Mouse (Mus musculus): ENCODE results near the gene Slco4a1. TPM values are rescaled to one million over a fixed set of nuclear protein-coding genes. Genes with fewer than 3 reads are reported as not detected.

Gene Slco4a1
- polyA plus RNA-seq, 1 experiment from 2014 or later: 3.3 TPM

GRCm38 (mm10) chr2:180428331-180428730, 27.7 kb upstream of the Slco4a1 start:
- ATAC-seq (ENCODE audit: low FRiP score): no peak
- Histone ChIP-seq H3K27me3 (ENCODE audit: control insufficient read depth, insufficient read depth, low read length) (no peaks in the 10 kb centered on the region), H3K4me1 (replicated peaks; ENCODE audit: control insufficient read depth, insufficient read depth, low read length) (no peaks in the 10 kb centered on the region), H3K4me3 (ENCODE audit: low read depth, low read length) (no peak overlapping the region), H3K36me3 (ENCODE audit: control insufficient read depth, insufficient read depth, low read length) (no peaks in the 10 kb centered on the region), H3K9ac (ENCODE audit: low read depth, low read length) (no peak overlapping the region), H3K9me3 (ENCODE audit: control insufficient read depth, low read length) (no peaks in the 10 kb centered on the region), H3K27ac (ENCODE audit: low read depth, low read length) (no peak overlapping the region), H3K4me2 (replicated peaks; ENCODE audit: low read depth, low read length) (no peak overlapping the region)
- WGBS: 30% methylated on average over 2 of the region's 2 CpGs
- DNase-seq (ENCODE audit: low spot score): peak; percentile 61

- no peaks in the 10 kb centered on the region for H3K36me3 ChIP-seq (ENCODE audit: control insufficient read depth, insufficient read depth, low read length)
- 81% methylated on average over 11 of the region's 11 CpGs for WGBS
- no peak for ATAC-seq (ENCODE audit: low FRiP score)
- no peaks in the 10 kb centered on the region for H3K4me1 ChIP-seq (replicated peaks; ENCODE audit: control insufficient read depth, insufficient read depth, low read length)
- H3K4me2 ChIP-seq (replicated peaks; ENCODE audit: low read depth, low read length): no peak overlapping the region
- no peaks in the 10 kb centered on the region for H3K27me3 ChIP-seq (ENCODE audit: control insufficient read depth, insufficient read depth, low read length)
- no peak for DNase-seq (ENCODE audit: low spot score)
- H3K9ac ChIP-seq (ENCODE audit: low read depth, low read length): no peak overlapping the region
- no peak overlapping the region for H3K27ac ChIP-seq (ENCODE audit: low read depth, low read length)
- no peak overlapping the region for H3K4me3 ChIP-seq (ENCODE audit: low read depth, low read length)
- no peaks in the 10 kb centered on the region for H3K9me3 ChIP-seq (ENCODE audit: control insufficient read depth, low read length)
Observed at GRCm38 (mm10) chr2:180430648-180431047, 25.4 kb upstream of the Slco4a1 start.

- peak; percentile 43; the same call in 1 of the 2 replicates for ATAC-seq (ENCODE audit: low FRiP score)
- Histone ChIP-seq H3K9ac (ENCODE audit: low read depth, low read length) (no peak overlapping the region), H3K27me3 (ENCODE audit: control insufficient read depth, insufficient read depth, low read length) (no peaks in the 10 kb centered on the region)
Observed at GRCm38 (mm10) chr2:180432042-180432668, 23.9 kb upstream of the Slco4a1 start.

GRCm38 (mm10) chr2:180432751-180433150, 23.3 kb upstream of the Slco4a1 start:
- 70% methylated on average over 10 of the region's 10 CpGs for WGBS
- Histone ChIP-seq H3K4me2 (replicated peaks; ENCODE audit: low read depth, low read length) (no peak overlapping the region), H3K27me3 (ENCODE audit: control insufficient read depth, insufficient read depth, low read length) (no peaks in the 10 kb centered on the region), H3K9ac (ENCODE audit: low read depth, low read length) (no peak overlapping the region), H3K9me3 (ENCODE audit: control insufficient read depth, low read length) (no peaks in the 10 kb centered on the region), H3K4me1 (replicated peaks; ENCODE audit: control insufficient read depth, insufficient read depth, low read length) (no peaks in the 10 kb centered on the region), H3K27ac (ENCODE audit: low read depth, low read length) (no peak overlapping the region), H3K4me3 (ENCODE audit: low read depth, low read length) (no peak overlapping the region), H3K36me3 (ENCODE audit: control insufficient read depth, insufficient read depth, low read length) (no peaks in the 10 kb centered on the region)
- no peak for DNase-seq (ENCODE audit: low spot score)
- ATAC-seq (ENCODE audit: low FRiP score): peak; percentile 43; the same call in 1 of the 2 replicates

More at GRCm38 (mm10) chr2:180432042-180432668, 23.9 kb upstream of the Slco4a1 start:
- no peak overlapping the region for H3K4me2 ChIP-seq (replicated peaks; ENCODE audit: low read depth, low read length)
- 21% methylated on average over 10 of the region's 10 CpGs for WGBS
- H3K27ac ChIP-seq (ENCODE audit: low read depth, low read length): no peak overlapping the region
- DNase-seq (ENCODE audit: low spot score): peak; percentile 94
- H3K4me1 ChIP-seq (replicated peaks; ENCODE audit: control insufficient read depth, insufficient read depth, low read length): no peaks in the 10 kb centered on the region
- H3K4me3 ChIP-seq (ENCODE audit: low read depth, low read length): no peak overlapping the region
- no peaks in the 10 kb centered on the region for H3K9me3 ChIP-seq (ENCODE audit: control insufficient read depth, low read length)
- no peaks in the 10 kb centered on the region for H3K36me3 ChIP-seq (ENCODE audit: control insufficient read depth, insufficient read depth, low read length)

- no peak for ATAC-seq (ENCODE audit: low FRiP score)
- no peak overlapping the region for H3K27ac ChIP-seq (ENCODE audit: low read depth, low read length)
- no peaks in the 10 kb centered on the region for H3K4me1 ChIP-seq (replicated peaks; ENCODE audit: control insufficient read depth, insufficient read depth, low read length)
- H3K36me3 ChIP-seq (ENCODE audit: control insufficient read depth, insufficient read depth, low read length): no peaks in the 10 kb centered on the region
- H3K9ac ChIP-seq (ENCODE audit: low read depth, low read length): no peak overlapping the region
- WGBS: 77% methylated on average over 7 of the region's 7 CpGs
- H3K27me3 ChIP-seq (ENCODE audit: control insufficient read depth, insufficient read depth, low read length): no peaks in the 10 kb centered on the region
- no peak for DNase-seq (ENCODE audit: low spot score)
- H3K9me3 ChIP-seq (ENCODE audit: control insufficient read depth, low read length): no peaks in the 10 kb centered on the region
- no peak overlapping the region for H3K4me3 ChIP-seq (ENCODE audit: low read depth, low read length)
- no peak overlapping the region for H3K4me2 ChIP-seq (replicated peaks; ENCODE audit: low read depth, low read length)
Observed at GRCm38 (mm10) chr2:180433350-180433749, 22.7 kb upstream of the Slco4a1 start.

GRCm38 (mm10) chr2:180435341-180435926, 20.6 kb upstream of the Slco4a1 start:
- no peaks in the 10 kb centered on the region for H3K4me1 ChIP-seq (replicated peaks; ENCODE audit: control insufficient read depth, insufficient read depth, low read length)
- DNase-seq (ENCODE audit: low spot score) (no peak), ATAC-seq (ENCODE audit: low FRiP score) (no peak)
- no peaks in the 10 kb centered on the region for H3K36me3 ChIP-seq (ENCODE audit: control insufficient read depth, insufficient read depth, low read length)
- H3K9me3 ChIP-seq (ENCODE audit: control insufficient read depth, low read length): no peaks in the 10 kb centered on the region
- H3K27ac ChIP-seq (ENCODE audit: low read depth, low read length): no peak overlapping the region
- no peak overlapping the region for H3K4me2 ChIP-seq (replicated peaks; ENCODE audit: low read depth, low read length)
- WGBS: 65% methylated on average over 4 of the region's 4 CpGs
- H3K27me3 ChIP-seq (ENCODE audit: control insufficient read depth, insufficient read depth, low read length): no peaks in the 10 kb centered on the region
- H3K9ac ChIP-seq (ENCODE audit: low read depth, low read length): no peak overlapping the region
- no peak overlapping the region for H3K4me3 ChIP-seq (ENCODE audit: low read depth, low read length)

GRCm38 (mm10) chr2:180437149-180437864, 18.7 kb upstream of the Slco4a1 start:
- no peaks in the 10 kb centered on the region for H3K36me3 ChIP-seq (ENCODE audit: control insufficient read depth, insufficient read depth, low read length)
- 80% methylated on average over 5 of the region's 5 CpGs for WGBS
- no peaks in the 10 kb centered on the region for H3K27me3 ChIP-seq (ENCODE audit: control insufficient read depth, insufficient read depth, low read length)
- no peak overlapping the region for H3K27ac ChIP-seq (ENCODE audit: low read depth, low read length)
- H3K4me1 ChIP-seq (replicated peaks; ENCODE audit: control insufficient read depth, insufficient read depth, low read length): no peaks in the 10 kb centered on the region
- H3K9ac ChIP-seq (ENCODE audit: low read depth, low read length): no peak overlapping the region
- H3K9me3 ChIP-seq (ENCODE audit: control insufficient read depth, low read length): no peaks in the 10 kb centered on the region
- H3K4me3 ChIP-seq (ENCODE audit: low read depth, low read length): no peak overlapping the region
- DNase-seq (ENCODE audit: low spot score) (no peak), ATAC-seq (ENCODE audit: low FRiP score) (no peak)
- no peak overlapping the region for H3K4me2 ChIP-seq (replicated peaks; ENCODE audit: low read depth, low read length)

GRCm38 (mm10) chr2:180439791-180440190, 16.3 kb upstream of the Slco4a1 start:
- Histone ChIP-seq H3K9ac (ENCODE audit: low read depth, low read length) (no peak overlapping the region), H3K4me2 (replicated peaks; ENCODE audit: low read depth, low read length) (no peak overlapping the region), H3K4me3 (ENCODE audit: low read depth, low read length) (no peak overlapping the region), H3K27ac (ENCODE audit: low read depth, low read length) (no peak overlapping the region), H3K36me3 (ENCODE audit: control insufficient read depth, insufficient read depth, low read length) (no peaks in the 10 kb centered on the region), H3K27me3 (ENCODE audit: control insufficient read depth, insufficient read depth, low read length) (no peaks in the 10 kb centered on the region), H3K4me1 (replicated peaks; ENCODE audit: control insufficient read depth, insufficient read depth, low read length) (no peaks in the 10 kb centered on the region), H3K9me3 (ENCODE audit: control insufficient read depth, low read length) (no peaks in the 10 kb centered on the region)
- DNase-seq (ENCODE audit: low spot score): no peak
- no peak for ATAC-seq (ENCODE audit: low FRiP score)
- 85% methylated on average over 3 of the region's 3 CpGs for WGBS

Measured in hindbrain, embryonic 11.5 days (tissue).